Mouse (Mus musculus): ENCODE measurements around the gene Cldn22. TPM values are rescaled to one million over a fixed set of nuclear protein-coding genes. Genes with fewer than 3 reads are reported as not detected.
"Not testable (repeated sequence)": the region's sequence is repeated elsewhere in the genome, so short reads cannot be mapped to it uniquely, and the experiment has no call there.

Cldn22 gene
- polyA plus RNA-seq, 1 experiment from 2014 or later, result not detected

GRCm38 (mm10) chr8:47821843-47822242 lies 2.4 kb upstream of the Cldn22 start, which contains the start of gene Cldn24:
Cldn24 (plus strand) TSS chr8:47822143.
- H3K9me3 ChIP-seq (ENCODE audit: control insufficient read depth, low read length), result no peaks in the 10 kb centered on the region
- H3K9ac ChIP-seq (ENCODE audit: low read depth, low read length), result no peak within 1 kb of the TSS
- H3K4me3 ChIP-seq (ENCODE audit: low read length), result no peak within 1 kb of the TSS
- no peak within 1 kb of the TSS for H3K27ac ChIP-seq (ENCODE audit: low read depth, low read length)
- no peaks in the 10 kb centered on the region for H3K27me3 ChIP-seq (ENCODE audit: control insufficient read depth, insufficient read depth, low read length)
- 76% methylated on average over 6 of the region's 6 CpGs for WGBS
- H3K4me1 ChIP-seq (ENCODE audit: control insufficient read depth, insufficient read depth, low read length), result no peaks in the 10 kb centered on the region
- H3K36me3 ChIP-seq (ENCODE audit: control insufficient read depth, insufficient read depth, low read length), result no peaks in the 10 kb centered on the region
- no peak within 1 kb of the TSS for H3K4me2 ChIP-seq (replicated peaks; ENCODE audit: low read depth, low read length)
- no peak for ATAC-seq (ENCODE audit: low FRiP score, low TSS enrichment)

DNA sequence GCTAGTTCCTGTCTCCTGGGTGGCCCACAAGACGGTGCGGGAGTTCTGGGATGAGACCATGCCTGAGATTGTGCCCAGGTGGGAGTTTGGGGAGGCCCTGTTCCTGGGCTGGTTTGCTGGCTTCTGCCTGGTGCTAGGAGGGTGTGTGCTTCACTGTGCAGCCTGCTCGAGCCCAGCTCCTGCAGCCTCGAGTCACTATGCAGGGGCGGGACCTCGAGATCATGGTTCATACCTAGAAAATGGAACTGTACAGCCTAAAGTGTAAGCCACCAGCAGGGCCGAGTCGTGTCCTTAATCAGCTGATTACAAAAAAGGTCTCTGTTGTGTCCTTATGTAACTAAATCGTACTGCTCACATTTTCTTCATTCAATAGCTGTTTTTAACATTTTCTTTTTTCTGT lies 1.7 kb upstream of the Cldn22 start:
- H3K27ac ChIP-seq (ENCODE audit: low read depth, low read length); H3K4me1 ChIP-seq (ENCODE audit: control insufficient read depth, insufficient read depth, low read length); ATAC-seq (ENCODE audit: low FRiP score, low TSS enrichment); H3K36me3 ChIP-seq (ENCODE audit: control insufficient read depth, insufficient read depth, low read length); H3K4me2 ChIP-seq (replicated peaks; ENCODE audit: low read depth, low read length); H3K9me3 ChIP-seq (ENCODE audit: control insufficient read depth, low read length); H3K9ac ChIP-seq (ENCODE audit: low read depth, low read length); H3K27me3 ChIP-seq (ENCODE audit: control insufficient read depth, insufficient read depth, low read length); H3K4me3 ChIP-seq (ENCODE audit: low read length): not testable (repeated sequence)
- 79% methylated on average over 7 of the region's 9 CpGs for WGBS

DNA sequence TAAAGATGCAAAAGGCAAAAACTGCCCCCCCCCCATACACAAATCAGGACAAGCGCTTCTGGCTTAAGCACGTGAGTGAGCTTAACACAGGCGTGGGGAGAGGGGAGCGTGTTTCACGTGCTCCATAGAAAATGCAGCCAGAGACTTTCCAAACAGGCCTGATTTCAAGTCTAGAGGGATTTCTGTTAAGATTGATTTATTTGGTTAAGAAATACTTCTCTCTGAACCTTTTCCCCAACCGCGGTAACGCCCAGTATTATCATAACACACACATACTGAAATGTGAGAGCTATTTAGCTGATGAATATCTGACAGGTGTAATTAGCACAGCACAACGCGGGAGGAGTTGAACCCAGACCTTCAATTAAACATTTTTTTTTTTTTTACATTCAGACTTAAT lies 505 bp upstream of the Cldn22 start:
- Histone ChIP-seq H3K4me3 (ENCODE audit: low read length) (no peak overlapping the region), H3K27me3 (ENCODE audit: control insufficient read depth, insufficient read depth, low read length) (no peaks in the 10 kb centered on the region), H3K9me3 (ENCODE audit: control insufficient read depth, low read length) (no peaks in the 10 kb centered on the region), H3K4me1 (ENCODE audit: control insufficient read depth, insufficient read depth, low read length) (peaks cover 5% of the 10 kb centered on the region; the same call in 1 of the 2 replicates), H3K36me3 (ENCODE audit: control insufficient read depth, insufficient read depth, low read length) (peaks cover 6% of the 10 kb centered on the region; the same call in 1 of the 2 replicates), H3K9ac (ENCODE audit: low read depth, low read length) (no peak overlapping the region), H3K27ac (ENCODE audit: low read depth, low read length) (no peak overlapping the region), H3K4me2 (replicated peaks; ENCODE audit: low read depth, low read length) (no peak overlapping the region)
- 55% methylated on average over 10 of the region's 10 CpGs for WGBS
- ATAC-seq (ENCODE audit: low FRiP score, low TSS enrichment), result no peak

- no peak overlapping the region for H3K4me2 ChIP-seq (replicated peaks; ENCODE audit: low read depth, low read length)
- no peak for ATAC-seq (ENCODE audit: low FRiP score, low TSS enrichment)
- H3K27ac ChIP-seq (ENCODE audit: low read depth, low read length), result no peak overlapping the region
- no peaks in the 10 kb centered on the region for H3K27me3 ChIP-seq (ENCODE audit: control insufficient read depth, insufficient read depth, low read length)
- 48% methylated on average over 5 of the region's 5 CpGs for WGBS
- H3K4me1 ChIP-seq (ENCODE audit: control insufficient read depth, insufficient read depth, low read length), result peaks cover 5% of the 10 kb centered on the region; the same call in 1 of the 2 replicates
- no peak overlapping the region for H3K9ac ChIP-seq (ENCODE audit: low read depth, low read length)
- no peaks in the 10 kb centered on the region for H3K9me3 ChIP-seq (ENCODE audit: control insufficient read depth, low read length)
- H3K4me3 ChIP-seq (ENCODE audit: low read length), result no peak overlapping the region
- peaks cover 20% of the 10 kb centered on the region for H3K36me3 ChIP-seq (ENCODE audit: control insufficient read depth, insufficient read depth, low read length)
Measured at GRCm38 (mm10) chr8:47825596-47825995, 1.3 kb downstream of the Cldn22 start.

- no peak overlapping the region for H3K9ac ChIP-seq (ENCODE audit: low read depth, low read length)
- no peak overlapping the region for H3K4me3 ChIP-seq (ENCODE audit: low read length)
- 57% methylated on average over 9 of the region's 9 CpGs for WGBS
- H3K9me3 ChIP-seq (ENCODE audit: control insufficient read depth, low read length), result no peaks in the 10 kb centered on the region
- H3K36me3 ChIP-seq (ENCODE audit: control insufficient read depth, insufficient read depth, low read length), result peaks cover 31% of the 10 kb centered on the region
- peaks cover 5% of the 10 kb centered on the region; the same call in 1 of the 2 replicates for H3K4me1 ChIP-seq (ENCODE audit: control insufficient read depth, insufficient read depth, low read length)
- H3K27ac ChIP-seq (ENCODE audit: low read depth, low read length), result no peak overlapping the region
- H3K4me2 ChIP-seq (replicated peaks; ENCODE audit: low read depth, low read length), result no peak overlapping the region
- ATAC-seq (ENCODE audit: low FRiP score, low TSS enrichment), result peak; percentile 63; the same call in 1 of the 2 replicates
- no peaks in the 10 kb centered on the region for H3K27me3 ChIP-seq (ENCODE audit: control insufficient read depth, insufficient read depth, low read length)
Measured at GRCm38 (mm10) chr8:47826911-47827310, 2.6 kb downstream of the Cldn22 start.

GRCm38 (mm10) chr8:47832616-47833015 lies 8.3 kb downstream of the Cldn22 start:
- Histone ChIP-seq H3K9ac (ENCODE audit: low read depth, low read length) (no peak overlapping the region), H3K4me2 (replicated peaks; ENCODE audit: low read depth, low read length) (no peak overlapping the region), H3K4me1 (ENCODE audit: control insufficient read depth, insufficient read depth, low read length) (peaks cover 5% of the 10 kb centered on the region; the same call in 1 of the 2 replicates), H3K4me3 (ENCODE audit: low read length) (no peak overlapping the region), H3K27me3 (ENCODE audit: control insufficient read depth, insufficient read depth, low read length) (no peaks in the 10 kb centered on the region), H3K36me3 (ENCODE audit: control insufficient read depth, insufficient read depth, low read length) (peaks cover 37% of the 10 kb centered on the region), H3K27ac (ENCODE audit: low read depth, low read length) (no peak overlapping the region), H3K9me3 (ENCODE audit: control insufficient read depth, low read length) (no peaks in the 10 kb centered on the region)
- 82% methylated on average over 6 of the region's 6 CpGs for WGBS
- ATAC-seq (ENCODE audit: low FRiP score, low TSS enrichment), result no peak

DNA sequence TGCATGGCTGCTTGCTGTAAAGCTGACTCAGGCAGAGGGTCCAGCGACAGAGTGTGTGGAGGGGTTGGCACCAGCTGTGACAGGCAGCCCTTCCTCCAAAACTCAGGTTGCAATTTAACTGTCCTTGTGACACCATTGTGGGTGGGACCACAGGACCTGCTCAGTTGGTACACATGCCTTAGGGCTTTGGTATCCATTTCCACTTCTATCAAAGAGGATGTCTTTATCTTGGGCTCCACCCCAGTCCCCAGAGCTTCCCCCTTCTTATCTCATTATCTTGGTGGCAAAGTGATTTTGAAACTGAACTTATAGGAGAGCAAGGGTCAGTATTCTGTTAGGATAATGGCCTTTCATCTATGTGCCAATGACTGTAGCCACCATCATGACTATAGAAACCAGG lies 9.7 kb downstream of the Cldn22 start:
- WGBS, result 59% methylated on average over 1 of the region's 1 CpGs
- no peak for ATAC-seq (ENCODE audit: low FRiP score, low TSS enrichment)
- H3K36me3 ChIP-seq (ENCODE audit: control insufficient read depth, insufficient read depth, low read length), result peaks cover 34% of the 10 kb centered on the region
- no peaks in the 10 kb centered on the region for H3K9me3 ChIP-seq (ENCODE audit: control insufficient read depth, low read length)
- H3K4me2 ChIP-seq (replicated peaks; ENCODE audit: low read depth, low read length), result no peak overlapping the region
- H3K9ac ChIP-seq (ENCODE audit: low read depth, low read length), result no peak overlapping the region
- H3K27me3 ChIP-seq (ENCODE audit: control insufficient read depth, insufficient read depth, low read length), result no peaks in the 10 kb centered on the region
- H3K4me3 ChIP-seq (ENCODE audit: low read length), result no peak overlapping the region
- H3K27ac ChIP-seq (ENCODE audit: low read depth, low read length), result no peak overlapping the region
- no peaks in the 10 kb centered on the region for H3K4me1 ChIP-seq (ENCODE audit: control insufficient read depth, insufficient read depth, low read length)

DNA sequence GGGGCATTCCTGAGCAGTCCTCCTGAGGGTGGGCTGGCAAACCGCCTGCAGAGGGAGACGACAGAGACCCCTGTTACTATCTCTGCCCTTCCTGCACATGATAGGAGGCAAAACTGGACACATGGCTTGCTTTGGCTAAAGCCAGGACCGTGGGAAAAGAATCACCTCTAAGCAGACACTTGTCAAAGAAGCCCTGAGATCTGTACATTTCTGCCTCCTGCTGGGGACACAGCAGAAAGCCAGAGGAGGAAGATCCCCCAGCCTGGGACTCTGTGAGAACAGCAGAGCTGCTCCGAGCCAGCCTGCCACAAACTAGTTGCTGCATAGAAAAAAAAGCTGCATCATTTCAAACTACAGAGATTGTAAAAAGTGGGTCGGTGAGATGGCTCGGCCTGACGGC lies 18.8 kb downstream of the Cldn22 start:
- Histone ChIP-seq H3K27ac (ENCODE audit: low read depth, low read length) (no peak overlapping the region), H3K27me3 (ENCODE audit: control insufficient read depth, insufficient read depth, low read length) (no peaks in the 10 kb centered on the region), H3K9ac (ENCODE audit: low read depth, low read length) (no peak overlapping the region), H3K4me1 (ENCODE audit: control insufficient read depth, insufficient read depth, low read length) (no peaks in the 10 kb centered on the region), H3K4me2 (replicated peaks; ENCODE audit: low read depth, low read length) (no peak overlapping the region), H3K36me3 (ENCODE audit: control insufficient read depth, insufficient read depth, low read length) (peaks cover 64% of the 10 kb centered on the region), H3K4me3 (ENCODE audit: low read length) (no peak overlapping the region), H3K9me3 (ENCODE audit: control insufficient read depth, low read length) (no peaks in the 10 kb centered on the region)
- ATAC-seq (ENCODE audit: low FRiP score, low TSS enrichment), result no peak
- whole genome bisulfite sequencing, result 82% methylated on average over 7 of the region's 7 CpGs

DNA sequence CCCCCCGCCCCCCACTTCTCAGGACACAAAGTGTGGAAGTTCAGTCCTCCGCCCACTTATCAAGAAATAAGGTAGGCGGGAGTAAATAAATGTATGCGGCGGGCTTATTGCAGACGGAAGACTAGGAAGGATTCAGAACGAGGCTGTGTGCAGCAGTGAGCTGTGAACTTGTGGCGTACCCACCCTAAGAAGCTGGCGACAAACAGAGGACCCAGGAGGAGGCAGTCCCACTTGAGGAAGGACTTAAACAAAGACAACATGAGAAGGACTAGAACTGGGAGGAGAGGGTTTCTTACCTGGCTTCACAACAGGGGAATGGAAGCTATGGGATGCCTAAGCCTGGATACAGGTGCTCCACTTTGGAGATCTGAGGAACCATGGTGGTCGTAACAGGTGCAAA lies 19.4 kb downstream of the Cldn22 start:
- Histone ChIP-seq H3K9me3 (ENCODE audit: control insufficient read depth, low read length) (no peaks in the 10 kb centered on the region), H3K4me3 (ENCODE audit: low read length) (no peak overlapping the region), H3K9ac (ENCODE audit: low read depth, low read length) (no peak overlapping the region), H3K36me3 (ENCODE audit: control insufficient read depth, insufficient read depth, low read length) (peaks cover 65% of the 10 kb centered on the region), H3K27me3 (ENCODE audit: control insufficient read depth, insufficient read depth, low read length) (no peaks in the 10 kb centered on the region), H3K27ac (ENCODE audit: low read depth, low read length) (no peak overlapping the region), H3K4me1 (ENCODE audit: control insufficient read depth, insufficient read depth, low read length) (no peaks in the 10 kb centered on the region), H3K4me2 (replicated peaks; ENCODE audit: low read depth, low read length) (no peak overlapping the region)
- WGBS, result 95% methylated on average over 10 of the region's 10 CpGs
- ATAC-seq (ENCODE audit: low FRiP score, low TSS enrichment), result no peak

All from kidney, embryonic 14.5 days (tissue).